Mouse (Mus musculus) CH12.LX (cell line): ENCODE data around the gene Ctbp1. TPM values are rescaled to one million over a fixed set of nuclear protein-coding genes. Genes with fewer than 3 reads are reported as not detected.
A peak's percentile ranks its signal among the peaks of the same experiment; 100 is the strongest.

ENCODE experiments used
- DNase-seq: peaks from one replicate; pipeline ENCODE4 v3.0.0-alpha.2; 2013; ENCODE audit errors: extremely low read depth
- H3K27ac ChIP-seq: 2 replicates; pipeline ENCODE4 v1.5.1; 2012; ENCODE audit warnings: low read depth, mild to moderate bottlenecking, control low read depth, moderate library complexity; ENCODE audit not compliant: insufficient read depth
- H3K27me3 ChIP-seq: replicated peaks from 2 replicates; pipeline ENCODE3; 2012; ENCODE audit warnings: inconsistent platforms
- H3K36me3 ChIP-seq, 2 experiments: replicated peaks in 1 of 2; 2 replicates each; pipeline versions ENCODE3 to v1.6.1; 2012; ENCODE audit warnings: inconsistent platforms in 1 of 2, low read length in 1 of 2, mild to moderate bottlenecking in 1 of 2, mixed read lengths in 1 of 2, moderate library complexity in 1 of 2; ENCODE audit not compliant: control insufficient read depth in 1 of 2, insufficient read depth in 1 of 2
- H3K4me1 ChIP-seq, 2 experiments: 2 replicates each; pipeline ENCODE4 v1.6.1; 2012; ENCODE audit warnings: inconsistent platforms in 1 of 2, moderate library complexity in 1 of 2; ENCODE audit not compliant: insufficient read depth in 2 of 2, control insufficient read depth in 1 of 2
- H3K4me2 ChIP-seq: 2 replicates; pipeline ENCODE4 v1.6.1; 2012; ENCODE audit warnings: low read depth, mild to moderate bottlenecking, control low read depth; ENCODE audit not compliant: poor library complexity, insufficient read depth, severe bottlenecking
- H3K4me3 ChIP-seq, 3 experiments: fragments of 150-350 bp in 1 of 3; sonication (generic) in 1 of 3; replicated peaks in 1 of 3; 2 replicates each; pipeline versions ENCODE3 to v1.5.1; 2011 to 2012; ENCODE audit warnings: low read depth in 2 of 3, low read length in 2 of 3, mild to moderate bottlenecking in 2 of 3, moderate library complexity in 2 of 3, control low read depth in 1 of 3, improper control_type of control experiment in 1 of 3, inconsistent platforms in 1 of 3, mixed read lengths in 1 of 3; ENCODE audit not compliant: poor library complexity in 1 of 3
- H3K79me2 ChIP-seq: replicated peaks from 2 replicates; pipeline ENCODE4 v1.6.1; 2012; ENCODE audit warnings: mild to moderate bottlenecking, moderate library complexity; ENCODE audit not compliant: control insufficient read depth, poor library complexity, insufficient read depth, severe bottlenecking; ENCODE audit errors: extremely low read depth
- H3K9ac ChIP-seq: 2 replicates; pipeline ENCODE4 v1.6.1; 2012; ENCODE audit warnings: low read depth, mild to moderate bottlenecking, control low read depth, moderate library complexity; ENCODE audit not compliant: insufficient read depth
- H3K9me3 ChIP-seq: replicated peaks from 2 replicates; pipeline ENCODE3; 2012; ENCODE audit warnings: low read length, inconsistent platforms, mixed read lengths
- BHLHE40 ChIP-seq: IDR thresholded peaks from 2 replicates; pipeline ENCODE4 v1.6.1; 2011; ENCODE audit warnings: mild to moderate bottlenecking, low read depth, low read length, improper control_type of control experiment
- CHD1 ChIP-seq: IDR thresholded peaks from 2 replicates; pipeline ENCODE4 v1.6.1; 2012; ENCODE audit warnings: low read depth, low read length, improper control_type of control experiment, inconsistent platforms
- CHD2 ChIP-seq: IDR thresholded peaks from 2 replicates; pipeline ENCODE4 v1.6.1; 2011; ENCODE audit warnings: low read length, improper control_type of control experiment
- CTCF ChIP-seq, 2 experiments: IDR thresholded peaks in 1 of 2; conservative IDR thresholded peaks in 1 of 2; 2 replicates each; pipeline ENCODE4 v1.5.1; 2011 to 2012; ENCODE audit warnings: low read depth in 2 of 2, low read length in 2 of 2, improper control_type of control experiment in 1 of 2, inconsistent platforms in 1 of 2, mild to moderate bottlenecking in 1 of 2, moderate library complexity in 1 of 2
- E2F4 ChIP-seq: IDR thresholded peaks from 2 replicates; pipeline ENCODE4 v1.6.1; 2011; ENCODE audit warnings: low read depth, low read length, improper control_type of control experiment; ENCODE audit not compliant: insufficient replicate concordance
- ELF1 ChIP-seq: IDR thresholded peaks from 2 replicates; pipeline ENCODE4 v1.6.1; 2014; ENCODE audit warnings: low read depth, mild to moderate bottlenecking, inconsistent platforms, low read length, improper control_type of control experiment
- ETS1 ChIP-seq: conservative IDR thresholded peaks from 2 replicates; pipeline ENCODE4 v1.6.1; 2012; ENCODE audit warnings: low read depth, mild to moderate bottlenecking, inconsistent platforms, low read length, improper control_type of control experiment, moderate library complexity
- JUND ChIP-seq: conservative IDR thresholded peaks from 2 replicates; pipeline ENCODE4 v1.6.1; 2011; ENCODE audit warnings: low read depth, low read length, improper control_type of control experiment
- MAFK ChIP-seq: IDR thresholded peaks from 2 replicates; pipeline ENCODE4 v1.6.1; 2011; ENCODE audit warnings: low read length, improper control_type of control experiment; ENCODE audit not compliant: insufficient replicate concordance
- MAX ChIP-seq: IDR thresholded peaks from 2 replicates; pipeline ENCODE4 v1.6.1; 2011; ENCODE audit warnings: low read length, improper control_type of control experiment
- MEF2A ChIP-seq: IDR thresholded peaks from 2 replicates; pipeline ENCODE4 v1.6.1; 2014; ENCODE audit warnings: low read depth, mild to moderate bottlenecking, inconsistent platforms, low read length, improper control_type of control experiment, borderline replicate concordance
- MXI1 ChIP-seq: IDR thresholded peaks from 2 replicates; pipeline ENCODE4 v1.6.1; 2011; ENCODE audit warnings: mild to moderate bottlenecking, low read depth, low read length, improper control_type of control experiment
- MYC ChIP-seq: IDR thresholded peaks from 2 replicates; pipeline ENCODE4 v1.6.1; 2011; ENCODE audit warnings: low read depth, mild to moderate bottlenecking, improper control_type of control experiment, low read length
- NELFE ChIP-seq: IDR thresholded peaks from 2 replicates; pipeline ENCODE4 v1.6.1; 2011; ENCODE audit warnings: low read depth, low read length, improper control_type of control experiment
- NRF1 ChIP-seq: IDR thresholded peaks from 2 replicates; pipeline ENCODE4 v1.6.1; 2014; ENCODE audit warnings: low read depth, mild to moderate bottlenecking, inconsistent platforms, low read length, improper control_type of control experiment, moderate library complexity
- POLR2A ChIP-seq: IDR thresholded peaks from 2 replicates; pipeline ENCODE4 v1.6.1; 2011; ENCODE audit warnings: low read depth, mild to moderate bottlenecking, improper control_type of control experiment, low read length
- RAD21 ChIP-seq: IDR thresholded peaks from 2 replicates; pipeline ENCODE4 v1.6.1; 2011; ENCODE audit warnings: low read depth, mild to moderate bottlenecking, low read length, improper control_type of control experiment, moderate library complexity
- SMC3 ChIP-seq: IDR thresholded peaks from 2 replicates; pipeline ENCODE4 v1.6.1; 2011; ENCODE audit warnings: low read depth, low read length, improper control_type of control experiment
- TBP ChIP-seq: conservative IDR thresholded peaks from 2 replicates; pipeline ENCODE4 v1.6.1; 2011; ENCODE audit warnings: low read depth, low read length, improper control_type of control experiment
- ZC3H11A ChIP-seq: IDR thresholded peaks from 2 replicates; pipeline ENCODE4 v1.6.1; 2012; ENCODE audit warnings: low read depth, mild to moderate bottlenecking, inconsistent platforms, low read length, improper control_type of control experiment
- ZKSCAN1 ChIP-seq: IDR thresholded peaks from 2 replicates; pipeline ENCODE4 v1.6.1; 2012; ENCODE audit warnings: low read depth, inconsistent platforms, low read length, improper control_type of control experiment, borderline replicate concordance
- ZNF384 ChIP-seq: IDR thresholded peaks from 2 replicates; pipeline ENCODE4 v1.6.1; 2012; ENCODE audit warnings: low read depth, low read length, improper control_type of control experiment, inconsistent platforms
- dilution Hi-C: fragments of 300-500 bp; cut with MboI; formaldehyde crosslinking; loops from 2 replicates; pipeline ENCODE4 v1.14.3; 2020; ENCODE audit warnings: low sequenced_read_pairs; ENCODE audit not compliant: extremely low pct_unique_long_range_greater_than_20kb, extremely low pct_ligation_motif_present
- in situ Hi-C: fragments of 300-500 bp; cut with MboI; formaldehyde crosslinking; loops from 3 replicates; pipeline ENCODE4 v1.14.3; 2019; ENCODE audit warnings: low sequenced_read_pairs, low pct_ligation_motif_present, low pct_unique_long_range_greater_than_20kb, mixed read lengths
- polyA plus RNA-seq: library from polyadenylated mRNA; unstranded; fragments of >175 nt; gene quantifications from 2 replicates; pipeline ENCODE4 v1.2.1, GENCODE M21; 2012; ENCODE audit warnings: low read depth; ENCODE audit not compliant: insufficient read length
- total RNA-seq, 2 experiments: library from RNA; depleted of rRNA; stranded (reverse); fragments of 300-350 nt in 1 of 2; fragments of >200 nt in 1 of 2; gene quantifications; 2 replicates each; pipeline ENCODE4 v1.2.3; 2012 to 2014

The Ctbp1 gene
- total and polyA plus RNA-seq, 3 experiments: 109 to 187 (median 167) TPM

DNA sequence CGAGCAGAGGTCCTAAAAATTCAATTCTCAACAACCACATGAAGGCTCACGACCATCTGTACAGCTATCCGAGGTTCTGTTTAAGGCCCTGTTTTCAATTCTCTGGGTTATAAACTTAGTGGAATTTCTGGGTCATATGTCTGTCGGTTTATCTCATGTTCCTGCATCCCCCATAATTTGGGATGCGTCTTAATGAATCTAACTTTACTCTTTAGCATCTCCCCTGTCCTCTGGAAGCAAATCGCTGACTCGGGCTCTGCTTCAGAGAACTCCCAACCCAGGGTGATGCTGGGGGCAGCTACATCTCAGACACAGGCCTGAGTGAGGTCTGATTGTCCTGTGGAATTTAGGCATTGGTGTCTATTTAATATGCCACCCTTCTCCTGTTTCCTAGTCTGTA lies 70.5 kb downstream of the Ctbp1 start:
- Histone ChIP-seq H3K4me3 (no peak overlapping the region), H3K9ac (no peak overlapping the region), H3K4me2 (peak overlapping the region; percentile 82; the same call in 1 of the 2 replicates)

DNA sequence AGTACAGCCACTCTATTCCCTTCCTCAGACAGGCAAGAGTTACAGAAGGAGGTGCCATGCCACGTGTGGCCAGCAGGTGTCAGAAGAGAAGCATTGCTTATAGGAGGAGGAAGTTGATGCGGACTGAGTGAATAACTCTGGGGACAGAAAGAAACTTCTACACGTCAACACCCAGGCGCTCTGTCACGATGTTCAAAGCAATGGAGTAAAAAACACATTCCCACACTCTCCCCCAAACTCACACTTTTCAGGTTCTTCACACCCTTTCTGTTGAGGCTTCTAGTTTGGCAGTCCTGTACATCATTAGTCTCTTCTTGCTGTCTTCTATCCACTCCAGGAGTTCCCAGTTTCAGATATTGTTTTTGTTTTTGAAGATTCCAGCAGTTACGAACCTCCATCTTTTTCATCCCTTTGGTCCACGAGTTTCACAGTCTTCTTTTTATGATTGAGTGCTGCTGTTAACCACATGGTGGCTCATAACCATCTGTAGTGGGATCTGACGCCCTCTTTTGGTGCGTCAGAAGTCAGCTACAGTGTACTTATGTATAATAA lies 71.0 kb downstream of the Ctbp1 start:
- in situ Hi-C loops (no loop called here), dilution Hi-C loops (no loop called here)
- Histone ChIP-seq H3K9me3 (no peaks in the 10 kb centered on the region), H3K4me2 (peak overlapping the region; percentile 82), H3K27me3 (peaks cover 9% of the 10 kb centered on the region), H3K4me3 (peak overlapping the region; percentile 27 to 44 (median 34)), H3K9ac (peak overlapping the region; percentile 65; the same call in 1 of the 2 replicates), H3K27ac (no peak overlapping the region), H3K36me3 (no peaks in the 10 kb centered on the region), H3K4me1 (peaks cover 0 to 10% of the 10 kb centered on the region in 2 experiments; a peak in 2 of 4 replicates), H3K79me2 (no peaks in the 10 kb centered on the region)
- TF ChIP-seq MYC (0 out of 2 replicates have a peak, but pooled peaks have one; percentile 56), POLR2A (no peak), ETS1 (no peak), ZNF384 (no peak), ZC3H11A (peak; percentile 2; the same call in 1 of the 2 replicates), CTCF (conservative IDR thresholded peaks at IDR 0.05 in 1 of 2, IDR thresholded peaks at IDR 0.05 in 1 of 2; ENCODE audit: low read depth in 2 of 2, low read length in 2 of 2) (peak; percentile 93 to 97), MEF2A (no peak), ELF1 (peak; percentile 67; the same call in 1 of the 2 replicates), NRF1 (no peak), SMC3 (peak; percentile 78), MXI1 (no peak; the same call in 1 of the 2 replicates), JUND (no peak), MAFK (no peak), MAX (peak; percentile 89), TBP (no peak), E2F4 (no peak), NELFE (no peak), RAD21 (peak; percentile 90), CHD2 (no peak), CHD1 (no peak)
- peak; percentile 90 for DNase-seq

More for the DNA sequence above, 70.5 kb downstream of the Ctbp1 start:
- no peaks in the 10 kb centered on the region for H3K9me3 ChIP-seq
- TF ChIP-seq E2F4: no peak
- TF ChIP-seq CTCF (conservative IDR thresholded peaks at IDR 0.05 in 1 of 2, IDR thresholded peaks at IDR 0.05 in 1 of 2; ENCODE audit: low read depth in 2 of 2, low read length in 2 of 2): no peak
- no peak for TF ChIP-seq ZC3H11A
- no peak for TF ChIP-seq ZNF384
- no peak for TF ChIP-seq BHLHE40
- TF ChIP-seq ZKSCAN1: no peak
- H3K4me1 ChIP-seq: peaks cover 0 to 10% of the 10 kb centered on the region in 2 experiments; a peak in 2 of 4 replicates
- DNase-seq: no peak
- no peaks in the 10 kb centered on the region for H3K36me3 ChIP-seq
- H3K79me2 ChIP-seq: no peaks in the 10 kb centered on the region
- H3K27ac ChIP-seq: no peak overlapping the region
- dilution Hi-C loops: no loop called here
- H3K27me3 ChIP-seq: peaks cover 9% of the 10 kb centered on the region
- in situ Hi-C loops: no loop called here
